Mouse (Mus musculus): ENCODE measurements around the gene Ccnb1ip1.

DNA sequence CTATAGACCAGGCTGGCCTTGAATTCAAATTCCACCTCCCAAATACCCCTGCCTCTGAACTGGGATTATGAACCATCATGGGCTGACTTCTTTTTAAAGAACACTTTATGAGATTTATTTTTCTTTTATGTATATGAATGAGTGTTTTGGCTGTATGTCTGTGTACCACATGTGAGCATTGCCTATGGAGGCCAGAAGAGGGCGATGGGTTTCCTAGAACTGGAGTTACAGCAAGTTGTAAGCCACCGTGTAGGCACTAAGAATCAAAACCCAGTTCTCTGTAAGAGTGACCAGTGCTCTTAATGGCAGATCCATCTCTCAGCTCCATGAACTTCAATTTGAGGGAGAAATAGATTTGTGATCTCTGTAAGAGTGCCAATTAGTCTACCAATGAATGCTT is 15.7 kb upstream of the Ccnb1ip1 start:
- TF ChIP-seq USF1 (IDR thresholded peaks at IDR 0.05; ENCODE audit: low read depth, low read length), result no peak
- peak; percentile 37 to 51 (median 46); a peak in 5 of 6 replicates for TF ChIP-seq CTCF (IDR thresholded peaks at IDR 0.05 in 2 of 3, conservative IDR thresholded peaks at IDR 0.05 in 1 of 3; ENCODE audit: control insufficient read depth in 1 of 3, insufficient read depth in 1 of 3, low read depth in 2 of 3, low read length in 3 of 3, poor library complexity in 1 of 3, severe bottlenecking in 1 of 3)
- TF ChIP-seq GATA1 (IDR thresholded peaks at IDR 0.05; ENCODE audit: low read depth, low read length), result no peak
- TF ChIP-seq POLR2A (IDR thresholded peaks at IDR 0.05; ENCODE audit: control insufficient read depth in 1 of 2, insufficient read depth in 1 of 2, low read depth in 1 of 2, low read length in 2 of 2, poor library complexity in 1 of 2), result no peak
- no peak for TF ChIP-seq MAX (IDR thresholded peaks at IDR 0.05; ENCODE audit: low read length)
- TF ChIP-seq ETS1 (IDR thresholded peaks at IDR 0.05; ENCODE audit: low read depth, low read length), result no peak

All from MEL (cell line).